Mouse (Mus musculus) gastrocnemius, postnatal 36 days (tissue): Measurements from ENCODE around the gene Acvr1b. TPM values are rescaled to one million over a fixed set of nuclear protein-coding genes. Genes with fewer than 3 reads are reported as not detected.

Source experiments
- DNase-seq, 2 experiments: peaks; one replicate each; pipeline ENCODE4 v3.0.0; 2022
- intact Hi-C: fragments of 180-260 bp; cut with DNase I; formaldehyde crosslinking; loops from one replicate; pipeline ENCODE4 v1.15.1; 2025
- total RNA-seq, 2 experiments: library from RNA; stranded (reverse); gene quantifications; 2 replicates each; pipeline ENCODE4 v1.2.3; 2021

Acvr1b gene
- total RNA-seq, 2 experiments from 2014 or later, result 32.4 to 36.5 TPM

DNA sequence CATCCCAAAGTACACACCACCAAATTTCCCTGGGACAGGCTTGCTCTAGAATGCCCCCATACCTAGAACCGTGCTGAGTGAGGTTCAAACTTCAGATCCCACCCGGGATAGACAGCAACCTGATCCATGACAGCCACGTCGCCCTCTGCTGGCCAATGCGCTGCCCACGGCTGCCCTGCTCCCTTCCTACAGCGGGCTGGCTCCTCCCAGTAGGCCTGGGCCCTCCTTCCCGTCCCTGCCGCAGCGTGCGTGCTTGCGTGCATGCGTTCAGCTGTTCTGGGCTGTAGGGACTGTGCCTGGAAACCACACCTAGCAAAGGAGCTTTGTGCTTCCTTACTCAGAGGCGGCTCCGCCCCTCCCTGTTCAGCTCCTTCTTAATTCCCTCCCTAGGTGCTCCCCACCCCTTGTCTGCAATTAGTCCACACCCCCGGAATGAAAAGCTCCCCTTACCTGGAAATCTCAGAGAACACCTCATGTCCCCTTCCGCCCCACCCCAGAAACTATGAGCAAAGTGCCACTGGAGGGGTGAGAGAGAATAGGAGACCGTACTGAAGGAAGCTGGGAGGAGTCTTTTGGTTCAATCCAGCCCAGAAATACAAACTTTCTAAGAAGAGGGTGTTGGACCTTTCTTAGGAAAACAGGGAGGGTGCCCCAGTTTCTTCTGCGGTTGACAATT lies 28.3 kb upstream of the Acvr1b start:
- peak; percentile 94 to 97 for DNase-seq
- intact Hi-C loops, result loop anchor here (2.0 to 5.0 kb wide), 2 partner anchors 27 to 57 kb away; no protein-coding TSS in a partner anchor

DNA sequence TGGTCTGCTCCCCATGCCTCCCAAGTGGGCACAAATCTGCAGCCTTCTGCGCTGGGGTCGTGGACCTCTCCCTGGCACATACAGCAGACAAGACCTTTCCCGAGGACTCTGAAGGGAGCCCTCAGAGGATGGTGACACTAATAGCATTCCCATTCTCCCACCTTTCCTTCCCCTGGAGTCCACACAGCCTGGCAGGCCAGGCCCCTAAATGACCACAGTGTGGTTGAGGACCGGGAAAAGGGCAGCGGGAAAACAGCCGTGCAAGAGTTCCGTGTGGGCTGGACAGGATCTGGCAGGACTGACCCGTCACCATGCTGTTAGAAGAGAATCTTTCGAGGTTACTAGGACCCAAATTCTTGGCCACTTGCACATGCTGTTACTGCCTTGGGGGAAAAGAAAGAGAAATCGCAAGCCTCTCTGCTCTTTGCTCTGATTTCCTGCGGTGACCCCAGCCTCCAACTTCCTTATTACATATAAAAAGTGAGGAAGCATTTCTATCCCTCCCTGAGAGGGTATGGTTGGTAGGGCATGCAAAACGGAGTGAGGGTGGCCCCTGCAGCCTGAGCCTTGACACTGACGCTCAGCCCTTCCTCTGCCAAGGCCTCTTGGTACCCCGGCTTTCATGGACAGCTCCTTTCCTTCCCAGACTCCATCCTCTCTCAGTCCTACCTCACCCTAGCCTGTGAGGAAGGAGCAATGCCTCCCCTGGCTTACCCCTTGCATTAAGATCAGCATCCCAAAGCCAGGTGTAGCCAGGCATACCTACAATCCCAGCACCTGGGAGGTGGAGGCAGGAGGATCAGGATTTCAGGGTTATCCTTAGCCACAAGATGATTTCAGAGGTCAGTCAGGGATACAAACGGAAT lies 27.5 kb upstream of the Acvr1b start:
- intact Hi-C loops, result loop anchor here (5.0 kb wide), 1 partner anchor 56 kb away; no protein-coding TSS in a partner anchor
- peak in 1 of 2 experiments; percentile 23 for DNase-seq

DNA sequence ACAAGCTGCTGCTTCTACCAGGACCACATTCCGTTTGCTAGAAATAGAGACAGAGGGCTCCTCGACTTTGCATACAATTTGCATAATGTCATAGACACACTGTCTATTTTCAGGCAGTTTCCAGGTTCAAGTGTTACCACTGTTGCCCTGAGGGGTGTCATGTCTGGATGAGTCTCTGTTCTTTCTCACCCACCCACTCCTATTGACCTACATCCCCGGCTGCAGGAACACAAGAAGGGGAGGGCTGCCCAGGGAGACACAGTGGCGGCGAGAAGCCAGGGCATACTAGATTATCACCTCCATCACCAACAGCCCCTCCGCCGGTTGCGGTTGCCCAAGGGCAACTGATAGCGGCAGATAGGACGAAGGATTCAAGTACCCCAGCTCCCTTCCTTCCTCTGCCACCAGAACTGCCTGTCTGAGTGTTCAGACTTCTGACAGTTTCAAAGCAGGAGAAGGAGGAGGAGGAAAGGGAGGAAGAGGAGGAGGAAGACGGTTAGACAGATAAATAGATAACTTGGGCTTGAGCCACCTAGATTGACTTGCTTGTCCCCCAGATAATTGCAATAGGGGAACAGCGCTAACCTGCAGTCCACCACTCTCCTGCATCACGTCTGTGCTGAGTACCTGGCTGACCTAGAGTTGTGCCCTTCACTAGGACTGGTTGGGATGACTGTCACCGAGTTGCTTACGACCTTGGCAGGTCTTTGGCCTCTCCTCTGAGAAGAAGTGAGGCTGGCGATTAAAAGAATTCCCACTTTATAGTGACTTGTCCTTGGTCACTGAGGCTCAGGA lies 26.6 kb upstream of the Acvr1b start:
- no peak for DNase-seq
- intact Hi-C loops, result loop anchor here (5.0 kb wide), 1 partner anchor 55 kb away; no protein-coding TSS in a partner anchor

DNA sequence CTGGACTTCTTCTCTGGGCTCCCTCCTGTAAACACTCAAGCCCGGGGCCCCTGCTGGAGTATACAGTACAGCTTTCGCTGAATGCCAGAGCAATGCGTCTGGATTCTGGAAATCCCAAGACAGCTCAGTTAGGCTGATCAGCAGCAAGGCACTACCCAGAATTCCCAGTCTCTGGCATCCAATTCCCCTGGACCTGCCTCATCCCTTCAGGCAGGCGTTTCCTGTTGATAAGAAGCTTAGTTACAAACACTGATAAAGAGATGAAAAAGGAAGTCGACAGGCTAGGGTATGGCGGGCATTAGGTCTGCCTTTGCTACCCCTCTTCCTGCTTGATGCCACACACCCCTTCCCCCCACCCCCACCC lies 26.0 kb upstream of the Acvr1b start:
- DNase-seq, result no peak

DNA sequence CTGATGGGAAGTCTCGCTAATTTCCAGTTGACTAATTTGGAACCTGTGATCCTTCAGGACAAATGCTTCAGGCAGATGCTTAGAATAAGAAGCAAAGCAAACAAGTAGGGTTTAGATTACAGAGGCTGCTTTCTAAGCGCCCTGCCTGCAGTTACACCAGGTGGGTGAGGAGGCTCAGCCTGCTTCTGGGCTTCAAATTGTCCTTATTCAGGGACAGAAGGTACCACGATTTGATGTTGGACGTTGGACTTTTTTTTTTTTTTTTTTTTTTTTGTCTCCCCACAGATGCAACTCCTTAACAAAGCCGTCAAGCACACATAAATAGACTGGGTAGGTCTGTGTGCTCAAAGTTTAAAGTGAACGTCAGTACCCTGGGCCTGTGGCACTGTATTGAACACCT lies 25.3 kb upstream of the Acvr1b start:
- no peak for DNase-seq
- intact Hi-C loops, result loop anchor here (5.0 kb wide), 1 partner anchor 54 kb away; no protein-coding TSS in a partner anchor

More for the DNA sequence above, 26.0 kb upstream of the Acvr1b start:
- intact Hi-C loops, result loop anchor here (5.0 kb wide), 1 partner anchor 54 kb away; no protein-coding TSS in a partner anchor

DNA sequence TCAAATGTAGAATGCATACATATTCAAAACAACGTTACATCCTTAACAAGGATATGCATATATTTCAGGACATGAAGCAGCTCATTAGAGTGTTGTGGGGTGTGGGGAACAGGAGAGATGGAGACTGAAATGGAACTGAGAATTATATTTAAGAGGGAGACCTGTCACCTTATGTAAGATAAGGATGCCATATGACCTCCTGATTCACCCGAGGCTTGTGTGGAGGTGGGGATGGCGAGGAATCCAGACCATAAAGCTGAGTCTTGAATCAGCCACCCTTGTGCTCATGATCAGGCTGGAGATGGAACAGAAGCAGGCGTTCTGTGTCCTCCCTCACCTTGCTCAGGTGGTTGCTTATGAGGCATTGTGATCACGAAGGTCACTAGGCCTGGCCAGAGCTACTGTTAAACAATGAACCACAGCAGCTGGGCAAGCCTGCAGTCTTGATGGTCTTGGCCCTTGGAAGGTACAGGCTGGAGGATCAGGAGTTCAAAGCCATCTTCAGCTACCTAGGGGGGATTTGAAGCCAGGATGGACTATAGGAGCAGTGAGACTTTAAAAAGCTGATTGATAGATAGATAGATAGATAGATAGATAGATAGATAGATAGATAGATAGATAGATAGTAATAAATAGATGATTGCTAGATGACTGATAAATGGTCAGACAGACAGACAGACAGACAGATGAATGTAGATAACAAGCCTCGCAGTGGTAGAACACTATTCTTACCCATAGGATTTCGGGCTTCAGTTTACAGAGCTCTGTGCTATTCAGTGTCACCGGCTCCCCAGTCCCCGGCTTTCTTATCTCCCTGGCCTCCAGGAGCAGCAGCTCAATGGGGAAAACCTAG lies 22.2 kb upstream of the Acvr1b start:
- no peak for DNase-seq
- intact Hi-C loops, result no loop called here

DNA sequence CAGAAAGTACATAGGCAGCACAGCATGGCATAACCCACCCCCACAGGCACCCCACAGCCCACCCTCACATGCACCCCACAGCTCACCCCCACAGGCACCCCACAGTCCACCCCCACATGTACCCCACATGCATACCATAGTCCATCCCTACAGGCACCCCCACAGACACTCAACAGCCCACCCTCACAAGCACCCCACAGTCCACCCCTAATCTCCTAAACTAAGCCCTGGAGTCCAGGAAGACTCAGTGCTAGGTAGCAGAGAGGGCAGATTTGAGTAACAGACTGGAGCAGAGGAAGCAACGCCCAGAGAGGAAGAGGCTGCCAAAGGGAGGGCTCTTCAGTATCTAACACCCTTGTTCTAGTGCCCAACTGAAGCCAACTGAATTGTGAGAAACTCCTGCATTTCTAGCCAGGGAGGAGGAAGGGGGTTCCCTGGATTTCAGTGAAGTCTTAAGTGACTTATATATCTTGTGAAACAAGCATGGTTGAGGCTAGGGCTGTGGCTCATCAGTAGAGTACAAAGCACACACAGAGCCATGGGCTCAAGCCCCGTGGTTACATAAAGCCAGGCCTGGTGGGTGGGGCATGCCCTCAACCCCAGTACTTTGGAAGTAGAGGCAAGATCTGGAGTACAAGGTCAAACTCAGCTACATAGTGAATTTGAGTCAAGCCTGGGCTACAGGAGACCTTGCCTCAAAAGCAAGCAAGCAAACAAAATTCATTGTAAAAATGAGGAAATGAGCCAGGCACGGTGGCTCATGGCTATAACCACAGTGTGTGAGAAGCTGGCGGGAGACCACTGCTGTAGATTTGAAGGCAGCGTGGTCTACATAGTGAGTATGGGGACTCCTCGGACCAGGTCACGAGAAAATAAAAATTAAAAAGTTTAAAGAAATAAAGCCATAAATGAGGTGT lies 18.9 kb upstream of the Acvr1b start:
- intact Hi-C loops, result no loop called here
- DNase-seq, result no peak

DNA sequence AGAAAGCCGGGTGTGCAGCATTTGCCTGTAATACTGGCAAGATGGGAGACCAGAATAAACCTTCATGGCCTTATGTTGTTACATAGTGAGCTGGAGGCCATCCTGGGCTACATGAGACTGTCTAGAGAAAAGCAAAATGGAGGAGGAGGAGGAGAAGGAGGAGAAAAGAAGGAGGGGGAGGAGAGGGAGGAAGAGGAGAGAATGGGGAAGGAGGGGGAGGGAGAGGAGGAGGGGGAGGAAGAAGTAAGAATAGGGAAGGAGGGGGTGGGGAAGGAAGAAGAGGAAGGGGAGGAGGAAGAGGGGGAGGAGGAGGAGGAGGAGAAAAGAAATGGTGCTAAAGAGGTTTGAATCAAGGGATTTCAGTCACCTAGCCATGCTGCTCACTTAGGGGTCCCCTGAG lies 13.7 kb upstream of the Acvr1b start:
- no peak for DNase-seq
- intact Hi-C loops, result no loop called here

DNA sequence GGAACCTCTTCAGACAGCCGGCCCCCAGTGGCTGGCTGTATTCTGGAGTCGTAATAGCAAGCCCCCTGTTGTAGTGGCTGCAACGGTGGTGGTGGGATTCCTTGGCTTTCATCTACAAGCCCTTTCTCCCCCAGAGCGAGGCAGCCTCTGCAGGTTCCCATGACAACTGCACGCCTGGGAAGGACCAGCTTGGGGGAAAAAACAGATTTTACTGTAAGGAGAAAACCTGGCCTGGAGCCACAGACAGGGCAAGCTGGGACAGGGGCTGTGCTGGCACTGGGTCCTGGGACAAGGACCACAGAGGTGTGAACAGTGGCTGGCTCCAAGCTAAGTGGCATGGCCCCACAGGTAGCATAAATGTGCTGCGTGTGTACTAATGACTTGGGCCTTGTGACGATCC lies 13.3 kb upstream of the Acvr1b start:
- intact Hi-C loops, result no loop called here

DNA sequence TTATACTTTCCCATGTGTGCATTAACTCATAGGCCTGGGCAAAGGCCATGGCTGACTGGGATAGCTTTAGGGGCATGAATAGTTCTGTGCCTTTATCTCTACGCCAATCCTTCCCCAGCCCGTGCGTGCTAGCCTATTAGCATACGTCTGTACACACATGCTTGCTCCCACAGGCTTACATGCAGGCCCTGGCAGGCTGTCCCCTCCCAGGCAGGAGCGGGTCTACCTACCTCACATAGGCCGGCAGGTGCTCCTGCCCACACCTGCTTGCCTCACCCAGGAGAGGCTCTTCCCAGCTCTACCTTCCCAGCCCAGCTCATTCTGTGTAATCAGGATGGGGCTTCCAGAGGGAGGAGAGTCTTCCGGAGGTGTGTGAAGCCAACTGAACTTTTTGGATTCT lies 12.3 kb upstream of the Acvr1b start:
- no peak for DNase-seq
- intact Hi-C loops, result no loop called here

More for the DNA sequence above, 13.3 kb upstream of the Acvr1b start:
- DNase-seq, result no peak

DNA sequence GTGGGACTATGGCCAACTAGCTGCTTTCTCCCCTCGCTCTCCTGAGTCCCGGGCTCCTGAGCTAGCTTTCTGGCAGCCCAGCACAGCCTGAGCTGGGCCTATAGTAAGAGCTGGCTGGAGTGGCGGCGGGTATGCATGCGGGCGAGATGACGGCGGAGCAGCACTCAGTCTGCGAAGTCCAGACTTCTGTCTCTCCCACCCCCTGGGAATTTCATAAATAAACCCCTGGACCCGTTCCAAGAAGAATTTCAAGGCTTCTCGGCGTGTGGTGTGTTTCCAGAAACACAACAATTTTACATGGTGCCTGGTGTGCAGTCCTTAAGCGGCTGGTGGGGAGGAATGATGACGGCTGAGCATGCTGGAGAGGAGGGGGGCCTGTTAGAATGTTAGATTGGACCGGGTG lies 10.8 kb upstream of the Acvr1b start:
- DNase-seq, result no peak
- intact Hi-C loops, result no loop called here

DNA sequence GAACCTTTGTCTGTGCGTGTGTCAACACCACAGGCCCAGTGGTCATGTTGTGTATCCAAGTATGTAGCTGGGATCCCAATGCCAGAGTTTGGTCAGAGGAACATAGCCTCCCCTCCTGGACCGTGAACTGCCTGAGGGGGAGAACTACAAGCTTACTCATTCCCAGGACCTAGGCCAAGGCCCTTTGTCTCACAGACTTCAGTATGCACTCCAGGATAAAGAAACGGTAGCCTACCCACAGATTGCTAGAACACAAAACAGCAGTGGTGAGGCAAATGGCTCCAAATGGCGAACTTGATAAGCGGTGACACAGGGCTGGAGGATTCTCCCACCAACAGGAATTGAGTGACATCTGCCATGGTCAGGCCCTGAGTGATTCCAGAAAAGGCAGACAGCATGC lies 10.0 kb upstream of the Acvr1b start:
- intact Hi-C loops, result no loop called here
- no peak for DNase-seq

DNA sequence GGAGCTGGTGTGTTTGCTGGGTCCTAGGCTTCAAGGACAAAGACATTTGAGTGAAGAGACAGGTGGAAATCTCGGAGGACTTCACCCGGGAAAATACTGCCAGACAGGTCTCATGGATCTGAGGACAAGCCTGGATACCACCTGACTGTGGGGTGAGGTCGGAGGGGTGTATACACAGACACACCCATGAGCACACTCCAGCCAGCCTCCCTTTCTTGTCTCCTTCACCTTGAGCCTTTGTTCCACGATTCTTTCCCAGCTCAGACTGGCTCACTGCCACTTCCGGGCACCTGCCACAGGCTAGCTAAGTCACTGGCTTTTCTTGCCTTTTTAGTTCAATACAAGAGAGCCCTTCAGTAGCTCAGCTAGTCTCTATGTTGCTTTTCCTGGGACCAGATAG lies 9.6 kb upstream of the Acvr1b start:
- DNase-seq, result no peak
- intact Hi-C loops, result no loop called here

DNA sequence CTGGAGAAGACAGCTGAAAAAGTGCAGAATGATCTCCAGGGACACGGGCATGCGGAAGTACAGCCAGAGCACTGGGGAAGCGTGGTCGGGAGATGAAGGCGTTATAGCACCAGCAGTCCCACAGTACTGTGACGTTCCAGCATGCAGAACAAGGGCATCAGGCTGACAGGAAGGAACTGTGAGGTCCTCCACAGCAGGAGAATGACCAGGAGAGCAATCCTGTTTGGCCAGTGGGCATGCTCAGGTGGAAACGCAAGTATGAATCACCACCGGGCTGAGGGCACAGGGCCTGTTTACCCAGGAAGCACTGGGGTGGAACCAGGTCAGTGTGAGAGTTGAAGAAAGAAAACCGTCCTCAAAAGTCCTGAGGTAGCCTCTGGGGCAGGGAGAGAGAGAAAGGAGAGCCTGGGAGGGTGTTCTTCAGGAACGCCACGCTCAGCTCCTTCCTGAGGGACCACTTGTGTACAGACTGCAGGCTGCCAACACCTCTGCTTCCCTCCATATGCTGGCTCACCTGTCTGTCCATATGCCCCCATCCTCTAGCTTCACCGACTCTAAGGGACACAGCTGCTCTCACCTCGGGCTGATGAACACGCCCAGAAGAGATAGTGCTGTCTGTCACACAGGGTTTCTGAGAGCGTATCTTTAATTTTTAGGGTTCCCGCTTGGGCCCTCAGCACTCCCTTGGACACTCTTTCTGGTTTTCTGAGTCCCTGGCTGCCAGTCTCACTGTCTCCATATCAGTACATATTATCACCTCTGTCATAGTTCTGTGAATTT lies 8.0 kb upstream of the Acvr1b start:
- DNase-seq, result no peak
- intact Hi-C loops, result no loop called here

DNA sequence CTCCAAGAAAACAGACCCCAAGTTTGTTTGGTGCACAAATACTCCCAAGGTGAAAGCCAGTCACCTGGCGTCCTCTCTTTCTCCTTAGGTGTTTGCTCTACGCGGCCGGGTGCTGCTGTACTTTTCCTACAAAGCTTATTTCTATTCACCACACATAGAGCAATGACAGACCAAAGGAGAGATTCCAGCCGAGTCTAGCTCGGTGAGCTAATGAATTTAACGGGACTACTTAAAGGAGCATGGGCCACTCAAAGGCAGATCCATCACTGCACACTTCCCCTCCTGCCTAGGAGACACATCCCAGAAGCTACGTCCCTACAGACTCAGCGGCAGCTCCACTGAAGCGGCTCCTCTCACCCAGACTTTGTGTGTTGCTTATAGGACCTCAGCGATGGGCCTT lies 6.3 kb upstream of the Acvr1b start:
- intact Hi-C loops, result no loop called here
- DNase-seq, result no peak

DNA sequence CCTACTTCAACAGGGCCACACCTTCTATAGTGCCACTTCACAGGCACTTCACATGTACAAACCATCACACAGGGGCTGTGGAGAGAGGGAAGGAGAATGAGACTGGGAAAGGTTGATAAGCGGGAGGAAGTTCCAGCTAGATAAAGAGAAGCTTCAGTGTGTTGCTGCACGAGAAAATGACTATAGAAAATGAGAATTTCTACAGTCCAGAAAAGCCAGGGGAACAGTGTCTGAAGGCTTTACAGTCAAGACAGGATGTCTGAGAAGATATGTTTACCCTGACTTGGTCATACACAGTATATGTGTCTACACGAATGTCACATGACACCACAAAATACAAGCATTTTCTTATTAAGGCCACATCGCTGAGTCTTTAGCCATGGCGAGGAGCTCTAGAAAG lies 4.0 kb upstream of the Acvr1b start:
- intact Hi-C loops, result no loop called here
- DNase-seq, result no peak

DNA sequence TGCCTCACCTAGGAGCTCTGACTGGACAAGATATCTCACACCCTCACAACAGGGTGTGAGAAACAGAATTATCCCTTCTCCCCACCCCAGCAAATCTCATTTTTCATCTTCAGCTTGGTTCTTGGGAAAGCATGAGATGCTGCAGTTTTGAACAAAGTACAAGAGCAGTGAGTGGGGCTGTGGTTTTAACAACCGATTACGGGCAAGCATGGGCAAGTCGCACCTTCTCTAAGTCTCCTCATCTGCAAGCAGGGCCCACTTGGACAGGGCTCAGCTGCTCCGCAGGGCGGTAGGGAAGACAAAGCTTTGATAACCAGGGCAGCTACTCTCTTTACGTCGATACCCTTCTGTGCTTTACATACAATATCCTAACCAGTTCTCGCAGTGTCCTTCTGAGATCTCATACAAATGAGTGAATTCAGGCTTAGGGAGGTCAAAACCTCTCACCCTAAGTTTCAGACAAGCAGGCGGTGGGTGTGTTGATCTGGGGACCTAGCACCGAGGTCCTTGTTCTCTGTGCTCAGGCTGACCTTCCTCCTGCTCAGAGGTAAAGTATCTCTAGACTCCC lies 3.4 kb upstream of the Acvr1b start:
- intact Hi-C loops, result no loop called here
- no peak for DNase-seq

DNA sequence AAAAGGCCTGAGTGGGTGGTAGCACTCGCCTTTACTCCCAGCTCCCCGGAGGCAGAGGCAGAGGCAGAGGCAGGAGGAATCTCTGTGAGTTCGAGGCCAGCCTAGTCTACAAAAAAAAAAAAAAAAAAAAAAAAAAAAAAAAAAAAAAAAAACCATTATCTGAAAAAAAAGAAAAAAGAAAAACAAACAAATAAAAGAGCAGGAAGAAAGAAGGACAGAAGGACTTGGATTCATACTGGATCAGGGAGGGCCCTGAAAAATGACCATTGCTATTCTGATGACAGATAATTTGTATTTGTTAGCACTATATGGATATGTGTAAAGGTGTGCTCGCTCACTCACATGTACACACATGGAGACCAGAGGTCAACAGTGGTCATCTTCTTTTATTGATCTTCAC lies 2.6 kb upstream of the Acvr1b start:
- intact Hi-C loops, result no loop called here

More for the DNA sequence above, 2.6 kb upstream of the Acvr1b start:
- DNase-seq, result no peak
